Mouse (Mus musculus) limb, embryonic 12.5 days (tissue): ENCODE measurements around the gene Haspin. TPM values are rescaled to one million over a fixed set of nuclear protein-coding genes. Genes with fewer than 3 reads are reported as not detected.

Source experiments
- ATAC-seq: fragments of 200-750 bp; cut with Nextera tagmentation; 2 replicates; pipeline ENCODE4 v1.8.0; 2017; ENCODE audit warnings: low read depth, moderate TSS enrichment; ENCODE audit not compliant: insufficient number of reproducible peaks, insufficient read depth, low FRiP score, low TSS enrichment
- H3K27ac ChIP-seq: fragments of 300-500 bp; sonication (generic); 2 replicates; pipeline ENCODE4 v1.5.1; 2016; ENCODE audit warnings: mild to moderate bottlenecking, moderate library complexity
- H3K27me3 ChIP-seq: fragments of 300-500 bp; sonication (generic); 2 replicates; pipeline ENCODE4 v1.6.1; 2016; ENCODE audit warnings: mild to moderate bottlenecking, moderate library complexity
- H3K36me3 ChIP-seq: fragments of 300-500 bp; sonication (generic); 2 replicates; pipeline ENCODE4 v1.6.1; 2016; ENCODE audit warnings: mild to moderate bottlenecking, moderate library complexity
- H3K4me1 ChIP-seq: fragments of 300-500 bp; sonication (generic); replicated peaks from 2 replicates; pipeline ENCODE4 v1.6.1; 2016
- H3K4me2 ChIP-seq: fragments of 300-500 bp; sonication (generic); 2 replicates; pipeline ENCODE4 v1.6.1; 2016; ENCODE audit warnings: mild to moderate bottlenecking, moderate library complexity
- H3K4me3 ChIP-seq: fragments of 300-500 bp; sonication (generic); replicated peaks from 2 replicates; pipeline ENCODE4 v1.5.1; 2016; ENCODE audit warnings: mild to moderate bottlenecking
- H3K9ac ChIP-seq: fragments of 300-500 bp; sonication (generic); replicated peaks from 2 replicates; pipeline ENCODE4 v1.6.1; 2016; ENCODE audit warnings: mild to moderate bottlenecking, moderate library complexity
- H3K9me3 ChIP-seq: fragments of 300-500 bp; sonication (generic); 2 replicates; pipeline ENCODE4 v1.6.1; 2016; ENCODE audit warnings: mild to moderate bottlenecking, moderate library complexity
- WGBS: fragments of 180-500 bp; shearing (Covaris S2); methylation state at CpG from one replicate; pipeline ENCODE4 v1.1.7; 2016; 5-methylcytosine and 5-hydroxymethylcytosine counted together
- polyA plus RNA-seq: library from polyadenylated mRNA; unstranded; fragments of >200 nt; fragmentation: Nextera tagmentation; extraction: Ambion mirVana; gene quantifications from 2 replicates; pipeline ENCODE4 v1.2.1, GENCODE M21; 2016

The Haspin gene
- polyA plus RNA-seq, 1 experiment from 2014 or later: 21.6 TPM

DNA sequence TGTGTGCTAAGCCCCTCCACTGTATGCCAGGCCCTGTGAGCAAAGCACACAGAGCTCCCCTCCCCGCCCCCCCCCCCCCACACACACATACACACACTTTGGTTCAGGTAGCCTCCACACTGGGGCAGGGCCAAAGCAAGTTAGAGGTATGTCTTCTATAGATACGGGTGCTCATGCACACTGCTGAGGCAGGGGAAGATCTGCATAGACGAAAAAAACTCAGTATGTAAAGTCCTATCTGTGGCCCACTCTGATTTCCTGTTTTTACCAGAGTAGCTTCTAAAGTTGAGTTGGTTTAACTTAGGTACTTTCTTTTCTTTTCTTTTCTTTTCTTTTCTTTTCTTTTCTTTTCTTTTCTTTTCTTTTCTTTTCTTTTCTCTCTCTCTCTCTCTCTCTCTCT is 32.8 kb downstream of the Haspin start:
- Histone ChIP-seq H3K27ac (no peak overlapping the region), H3K9ac (no peak overlapping the region), H3K36me3 (no peaks in the 10 kb centered on the region), H3K9me3 (no peaks in the 10 kb centered on the region), H3K27me3 (no peaks in the 10 kb centered on the region), H3K4me3 (no peak overlapping the region), H3K4me1 (no peaks in the 10 kb centered on the region), H3K4me2 (no peak overlapping the region)
- no peak for ATAC-seq
- 56% methylated on average over 3 of the region's 3 CpGs for WGBS

DNA sequence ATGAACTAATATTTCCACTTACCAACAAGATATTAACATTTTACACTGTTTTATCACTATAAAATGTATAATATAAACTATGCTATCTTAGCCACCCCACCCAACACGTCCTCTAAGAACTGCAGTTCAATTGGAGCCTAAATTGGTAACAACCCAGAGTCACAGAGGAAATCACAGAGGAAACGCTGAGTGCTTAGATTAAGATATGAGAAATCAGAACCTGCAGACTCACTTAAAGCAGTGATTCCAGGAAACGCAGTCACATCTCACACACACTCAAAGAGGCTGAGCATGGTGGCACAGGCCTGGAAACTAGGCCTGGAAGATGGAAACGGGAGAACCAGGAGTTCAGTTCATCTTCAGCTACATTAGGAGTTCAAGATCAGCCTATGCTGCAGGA is 36.8 kb downstream of the Haspin start:
- 83% methylated on average over 4 of the region's 4 CpGs for WGBS
- Histone ChIP-seq H3K27me3 (no peaks in the 10 kb centered on the region), H3K4me1 (no peaks in the 10 kb centered on the region), H3K9me3 (no peaks in the 10 kb centered on the region), H3K4me3 (no peak overlapping the region), H3K9ac (no peak overlapping the region), H3K4me2 (no peak overlapping the region), H3K36me3 (no peaks in the 10 kb centered on the region), H3K27ac (no peak overlapping the region)
- no peak for ATAC-seq

- H3K9me3 ChIP-seq: no peaks in the 10 kb centered on the region
- no peaks in the 10 kb centered on the region for H3K4me1 ChIP-seq
- H3K27me3 ChIP-seq: no peaks in the 10 kb centered on the region
- H3K4me3 ChIP-seq: no peak overlapping the region
- ATAC-seq: no peak
- H3K4me2 ChIP-seq: no peak overlapping the region
- H3K27ac ChIP-seq: no peak overlapping the region
- no peaks in the 10 kb centered on the region for H3K36me3 ChIP-seq
- H3K9ac ChIP-seq: no peak overlapping the region
- WGBS: 69% methylated on average over 14 of the region's 14 CpGs
These were observed 37.9 kb downstream of the Haspin start for GRCm38 (mm10) chr11:73099976-73100750.

DNA sequence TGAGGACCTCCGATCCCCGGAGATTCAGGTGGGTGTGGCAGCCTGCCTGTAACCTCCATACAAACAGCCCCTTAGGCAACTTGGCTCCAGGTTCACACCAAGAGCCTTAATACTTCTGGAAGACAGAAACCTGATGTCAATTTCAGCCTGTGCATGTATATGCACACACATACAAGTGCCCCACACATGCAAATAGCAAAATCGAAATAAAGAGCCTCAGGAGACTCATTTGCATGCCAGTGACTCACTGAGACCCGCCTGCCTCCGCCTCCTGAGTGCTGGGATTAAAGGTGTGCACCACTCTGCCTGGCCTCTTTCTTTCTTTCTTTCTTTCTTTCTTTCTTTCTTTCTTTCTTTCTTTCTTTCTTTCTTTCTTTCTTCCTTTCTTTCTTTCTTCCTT is 39.2 kb downstream of the Haspin start:
- ATAC-seq: no peak

DNA sequence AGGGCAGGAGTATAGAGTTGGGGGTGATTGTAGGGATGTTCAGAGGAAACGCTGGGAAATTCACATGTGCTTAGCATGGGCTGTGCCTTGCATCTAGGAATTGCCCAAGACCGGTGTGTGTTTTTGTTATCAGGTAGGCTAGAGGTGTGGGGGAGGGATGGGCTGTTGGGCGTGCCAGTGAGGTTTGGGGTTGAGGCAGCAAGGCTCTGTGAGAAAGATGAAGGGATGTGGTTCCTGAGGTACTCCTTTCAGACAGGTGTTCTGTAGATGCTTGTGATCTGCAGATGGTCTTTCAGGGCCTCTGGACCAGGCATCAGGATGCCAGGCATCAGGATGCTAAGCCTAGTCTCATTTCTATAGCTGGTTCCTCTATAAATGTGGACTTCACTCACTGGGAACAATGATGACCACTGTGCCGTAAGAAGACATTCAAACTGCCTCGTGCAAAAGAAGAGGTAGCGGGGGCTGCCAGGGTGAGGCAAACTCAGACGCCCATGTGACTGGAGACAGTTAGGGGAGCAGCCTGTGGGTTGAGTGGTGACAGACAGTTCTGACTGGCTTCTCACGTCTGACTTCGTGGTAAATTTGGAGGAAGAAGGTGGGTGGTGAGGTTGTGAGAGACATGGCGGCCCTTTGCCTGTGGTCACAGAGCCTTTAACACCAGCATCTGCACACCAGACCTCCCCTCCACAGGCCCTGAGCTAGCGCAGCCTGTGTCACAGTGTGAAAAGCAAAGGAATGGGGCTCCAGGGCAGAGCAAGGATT is 43.7 kb downstream of the Haspin start:
- no peaks in the 10 kb centered on the region for H3K4me1 ChIP-seq
- H3K4me2 ChIP-seq: no peak overlapping the region
- no peak overlapping the region for H3K4me3 ChIP-seq
- no peak overlapping the region for H3K27ac ChIP-seq
- 73% methylated on average over 11 of the region's 11 CpGs for WGBS
- no peaks in the 10 kb centered on the region for H3K36me3 ChIP-seq
- H3K9me3 ChIP-seq: no peaks in the 10 kb centered on the region
- H3K9ac ChIP-seq: no peak overlapping the region
- no peaks in the 10 kb centered on the region for H3K27me3 ChIP-seq
- no peak for ATAC-seq

More for the DNA sequence above, 39.2 kb downstream of the Haspin start:
- Histone ChIP-seq H3K4me3 (no peak overlapping the region), H3K9ac (no peak overlapping the region), H3K9me3 (no peaks in the 10 kb centered on the region), H3K36me3 (no peaks in the 10 kb centered on the region), H3K27ac (no peak overlapping the region), H3K27me3 (no peaks in the 10 kb centered on the region), H3K4me2 (no peak overlapping the region), H3K4me1 (no peaks in the 10 kb centered on the region)
- 51% methylated on average over 5 of the region's 5 CpGs for WGBS

- Histone ChIP-seq H3K9me3 (no peaks in the 10 kb centered on the region), H3K36me3 (no peaks in the 10 kb centered on the region), H3K4me2 (no peak overlapping the region), H3K4me1 (no peaks in the 10 kb centered on the region), H3K27ac (no peak overlapping the region), H3K4me3 (no peak overlapping the region), H3K9ac (no peak overlapping the region), H3K27me3 (no peaks in the 10 kb centered on the region)
- ATAC-seq: no peak
- 74% methylated on average over 7 of the region's 7 CpGs for WGBS
These were observed 45.2 kb downstream of the Haspin start for GRCm38 (mm10) chr11:73092877-73093276.

- Histone ChIP-seq H3K4me1 (0 out of 2 replicates have a peak, but pooled peaks cover 4% of the 10 kb centered on the region), H3K9me3 (no peaks in the 10 kb centered on the region)
These were observed 46.0 kb downstream of the Haspin start for GRCm38 (mm10) chr11:73092057-73092456.

DNA sequence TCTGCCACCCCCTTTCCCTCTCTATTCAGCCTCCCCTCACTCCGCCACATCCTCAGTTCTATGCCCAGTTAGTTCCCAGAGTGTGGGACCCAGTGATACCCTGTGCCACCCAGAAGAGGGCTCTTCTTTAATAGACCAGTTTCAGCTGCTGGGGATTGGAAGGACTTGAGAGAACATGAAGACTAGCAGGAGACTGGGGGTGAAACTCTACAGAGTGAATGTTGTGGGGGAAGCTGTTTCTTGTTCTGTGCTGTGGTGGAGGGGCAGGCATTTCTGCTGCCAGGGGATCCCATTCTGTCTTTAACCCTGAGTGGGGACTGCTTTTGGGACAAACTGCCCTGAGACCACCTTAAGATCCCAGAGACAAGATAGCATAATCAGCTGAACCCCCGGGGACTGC is 47.3 kb downstream of the Haspin start:
- H3K9me3 ChIP-seq: no peaks in the 10 kb centered on the region
- no peak overlapping the region for H3K4me3 ChIP-seq
- whole genome bisulfite sequencing: 78% methylated on average over 2 of the region's 2 CpGs
- no peak for ATAC-seq
- no peak overlapping the region for H3K4me2 ChIP-seq
- H3K36me3 ChIP-seq: no peaks in the 10 kb centered on the region
- H3K27ac ChIP-seq: no peak overlapping the region
- H3K27me3 ChIP-seq: no peaks in the 10 kb centered on the region
- H3K4me1 ChIP-seq: 0 out of 2 replicates have a peak, but pooled peaks cover 4% of the 10 kb centered on the region
- no peak overlapping the region for H3K9ac ChIP-seq

More at GRCm38 (mm10) chr11:73092057-73092456, 46.0 kb downstream of the Haspin start:
- Histone ChIP-seq H3K27me3 (no peaks in the 10 kb centered on the region), H3K4me3 (no peak overlapping the region), H3K9ac (no peak overlapping the region), H3K36me3 (no peaks in the 10 kb centered on the region), H3K27ac (no peak overlapping the region), H3K4me2 (no peak overlapping the region)
- 79% methylated on average over 4 of the region's 4 CpGs for WGBS
- no peak for ATAC-seq

GRCm38 (mm10) chr11:73090283-73090682 is 47.8 kb downstream of the Haspin start, which contains the start of gene Itgae:
Gene Itgae, plus strand, starts transcription at chr11:73090583.
- ATAC-seq: no peak
- Histone ChIP-seq H3K9ac (no peak within 1 kb of the TSS), H3K27me3 (no peaks in the 10 kb centered on the region), H3K9me3 (no peaks in the 10 kb centered on the region), H3K36me3 (no peaks in the 10 kb centered on the region), H3K27ac (no peak within 1 kb of the TSS), H3K4me2 (no peak within 1 kb of the TSS), H3K4me1 (peaks cover 6% of the 10 kb centered on the region; the same call in 1 of the 2 replicates), H3K4me3 (no peak within 1 kb of the TSS)
- WGBS: 84% methylated on average over 4 of the region's 4 CpGs

DNA sequence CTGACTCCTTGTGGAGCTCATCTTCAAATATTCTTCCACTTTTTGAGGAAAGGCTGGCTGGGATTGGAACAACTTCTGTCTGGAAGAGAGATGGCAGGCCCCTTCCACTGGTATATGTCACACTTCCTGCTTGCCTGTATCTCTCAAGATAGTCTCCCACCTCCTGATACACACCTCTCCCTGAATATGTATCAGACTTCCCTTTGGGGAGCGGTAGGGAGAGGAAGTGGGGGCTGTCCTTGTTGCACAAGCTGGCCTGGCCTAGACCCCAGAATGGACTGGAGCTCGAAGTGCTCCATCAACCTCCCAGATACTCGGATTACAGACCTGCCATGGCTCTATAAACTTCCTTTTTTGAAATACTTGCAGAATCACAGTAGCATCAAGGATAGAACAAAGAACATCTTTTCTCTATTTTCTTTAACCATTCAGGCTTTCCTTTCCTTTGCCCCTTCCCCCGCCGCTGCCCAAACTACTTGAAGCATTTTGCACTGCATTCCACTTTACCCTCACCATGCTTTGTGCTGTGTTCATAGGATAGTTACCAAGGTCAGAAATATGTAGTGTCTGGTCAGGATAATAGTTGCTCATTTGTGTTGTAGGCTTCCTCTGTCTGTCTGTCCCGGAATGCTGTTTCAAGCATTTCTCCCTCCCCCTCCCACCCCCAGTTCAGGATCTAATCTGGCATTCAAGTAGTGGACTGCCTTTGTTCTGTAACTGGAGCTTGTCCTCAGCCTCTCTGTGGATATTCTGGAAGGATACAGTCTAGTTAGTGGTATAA is 50.2 kb downstream of the Haspin start:
- H3K4me2 ChIP-seq: no peak overlapping the region
- WGBS: 72% methylated on average over 6 of the region's 6 CpGs
- no peak overlapping the region for H3K27ac ChIP-seq
- H3K9ac ChIP-seq: no peak overlapping the region
- H3K27me3 ChIP-seq: no peaks in the 10 kb centered on the region
- no peak overlapping the region for H3K4me3 ChIP-seq
- no peaks in the 10 kb centered on the region for H3K9me3 ChIP-seq
- H3K4me1 ChIP-seq: peaks cover 21% of the 10 kb centered on the region
- no peaks in the 10 kb centered on the region for H3K36me3 ChIP-seq
- no peak for ATAC-seq
